Mouse (Mus musculus) heart, embryonic 15.5 days (tissue): Measurements from ENCODE around the gene Ttc7. TPM values are rescaled to one million over a fixed set of nuclear protein-coding genes. Genes with fewer than 3 reads are reported as not detected.
"Not testable (repeated sequence)": the region's sequence is repeated elsewhere in the genome, so short reads cannot be mapped to it uniquely, and the experiment has no call there.

Experiments
- ATAC-seq: fragments of 200-750 bp; cut with Nextera tagmentation; replicated peaks from 2 replicates; pipeline ENCODE4 v1.8.0; 2017; ENCODE audit warnings: low read depth, moderate TSS enrichment; ENCODE audit not compliant: insufficient number of reproducible peaks, insufficient read depth, low FRiP score
- H3K27ac ChIP-seq: fragments of 300-500 bp; sonication (generic); 2 replicates; pipeline ENCODE4 v1.5.1; 2015; ENCODE audit warnings: mild to moderate bottlenecking, inconsistent platforms
- H3K27me3 ChIP-seq: fragments of 300-500 bp; sonication (generic); 2 replicates; pipeline ENCODE4 v1.6.1; 2015; ENCODE audit warnings: inconsistent platforms
- H3K36me3 ChIP-seq: fragments of 300-500 bp; sonication (generic); 2 replicates; pipeline ENCODE4 v1.6.1; 2015; ENCODE audit warnings: mild to moderate bottlenecking, inconsistent platforms
- H3K4me1 ChIP-seq: fragments of 300-500 bp; sonication (generic); replicated peaks from 2 replicates; pipeline ENCODE4 v1.6.1; 2015; ENCODE audit warnings: inconsistent platforms
- H3K4me2 ChIP-seq: fragments of 300-500 bp; sonication (generic); 2 replicates; pipeline ENCODE4 v1.6.1; 2015; ENCODE audit warnings: inconsistent platforms, mild to moderate bottlenecking, moderate library complexity
- H3K4me3 ChIP-seq: fragments of 300-500 bp; sonication (generic); 2 replicates; pipeline ENCODE4 v1.5.1; 2015; ENCODE audit warnings: mild to moderate bottlenecking, inconsistent platforms
- H3K9ac ChIP-seq: fragments of 300-500 bp; sonication (generic); 2 replicates; pipeline ENCODE4 v1.6.1; 2015; ENCODE audit warnings: mild to moderate bottlenecking, inconsistent platforms
- H3K9me3 ChIP-seq: fragments of 300-500 bp; sonication (generic); replicated peaks from 2 replicates; pipeline ENCODE4 v1.6.1; 2016; ENCODE audit warnings: inconsistent platforms
- WGBS: fragments of 180-500 bp; shearing (Covaris S2); methylation state at CpG from one replicate; pipeline ENCODE4 v1.1.7; 2015; ENCODE audit warnings: mixed read lengths; 5-methylcytosine and 5-hydroxymethylcytosine counted together
- polyA plus RNA-seq: library from polyadenylated mRNA; unstranded; fragments of >200 nt; fragmentation: Nextera tagmentation; extraction: Ambion mirVana; gene quantifications from 2 replicates; pipeline ENCODE4 v1.2.1, GENCODE M21; 2015

The Ttc7 gene
- polyA plus RNA-seq, 1 experiment from 2014 or later, result 2.8 TPM

GRCm38 (mm10) chr17:87287197-87287777 lies 4.6 kb downstream of the Ttc7 start:
- no peak overlapping the region for H3K9ac ChIP-seq
- peaks cover 13% of the 10 kb centered on the region for H3K4me1 ChIP-seq
- no peak overlapping the region for H3K4me3 ChIP-seq
- no peaks in the 10 kb centered on the region for H3K36me3 ChIP-seq
- no peak for ATAC-seq
- H3K27ac ChIP-seq, result no peak overlapping the region
- H3K27me3 ChIP-seq, result peaks cover 37% of the 10 kb centered on the region
- H3K9me3 ChIP-seq, result no peaks in the 10 kb centered on the region
- no peak overlapping the region for H3K4me2 ChIP-seq
- WGBS, result 70% methylated on average over 8 of the region's 8 CpGs

GRCm38 (mm10) chr17:87288131-87288530 lies 5.4 kb downstream of the Ttc7 start:
- Histone ChIP-seq H3K9ac (no peak overlapping the region), H3K4me1 (peaks cover 11% of the 10 kb centered on the region), H3K4me2 (no peak overlapping the region), H3K36me3 (no peaks in the 10 kb centered on the region), H3K9me3 (no peaks in the 10 kb centered on the region), H3K4me3 (no peak overlapping the region), H3K27ac (no peak overlapping the region), H3K27me3 (peaks cover 37% of the 10 kb centered on the region)
- 38% methylated on average over 12 of the region's 12 CpGs for WGBS
- no peak for ATAC-seq

- H3K27ac ChIP-seq, result no peak overlapping the region
- no peaks in the 10 kb centered on the region for H3K36me3 ChIP-seq
- H3K9ac ChIP-seq, result no peak overlapping the region
- H3K4me1 ChIP-seq, result no peaks in the 10 kb centered on the region; the same call in 1 of the 2 replicates
- no peaks in the 10 kb centered on the region for H3K9me3 ChIP-seq
- H3K4me2 ChIP-seq, result no peak overlapping the region
- H3K4me3 ChIP-seq, result no peak overlapping the region
- H3K27me3 ChIP-seq, result peaks cover 29% of the 10 kb centered on the region
- ATAC-seq, result no peak
- 71% methylated on average over 5 of the region's 5 CpGs for WGBS
These were observed 6.7 kb downstream of the Ttc7 start for GRCm38 (mm10) chr17:87289367-87289766.

- ATAC-seq, result no peak
- Histone ChIP-seq H3K27me3 (peaks cover 14% of the 10 kb centered on the region; the same call in 1 of the 2 replicates), H3K27ac (no peak overlapping the region), H3K4me1 (no peaks in the 10 kb centered on the region), H3K4me3 (no peak overlapping the region), H3K9ac (no peak overlapping the region), H3K36me3 (no peaks in the 10 kb centered on the region), H3K4me2 (no peak overlapping the region), H3K9me3 (no peaks in the 10 kb centered on the region)
- WGBS, result 91% methylated on average over 7 of the region's 7 CpGs
These were observed 8.4 kb downstream of the Ttc7 start for GRCm38 (mm10) chr17:87291037-87291436.

GRCm38 (mm10) chr17:87291782-87292181 lies 9.1 kb downstream of the Ttc7 start:
- H3K27me3 ChIP-seq, result peaks cover 12% of the 10 kb centered on the region; the same call in 1 of the 2 replicates
- no peak for ATAC-seq
- no peak overlapping the region for H3K4me3 ChIP-seq
- WGBS, result 80% methylated on average over 5 of the region's 5 CpGs
- H3K27ac ChIP-seq, result no peak overlapping the region
- H3K4me2 ChIP-seq, result no peak overlapping the region
- H3K9me3 ChIP-seq, result no peaks in the 10 kb centered on the region
- H3K36me3 ChIP-seq, result no peaks in the 10 kb centered on the region
- H3K4me1 ChIP-seq, result no peaks in the 10 kb centered on the region
- no peak overlapping the region for H3K9ac ChIP-seq

GRCm38 (mm10) chr17:87293125-87293524 lies 10.4 kb downstream of the Ttc7 start:
- no peak overlapping the region for H3K4me3 ChIP-seq
- 83% methylated on average over 5 of the region's 5 CpGs for WGBS
- H3K27ac ChIP-seq, result no peak overlapping the region
- H3K36me3 ChIP-seq, result no peaks in the 10 kb centered on the region
- no peaks in the 10 kb centered on the region for H3K4me1 ChIP-seq
- ATAC-seq, result no peak
- H3K27me3 ChIP-seq, result peaks cover 5% of the 10 kb centered on the region; the same call in 1 of the 2 replicates
- no peak overlapping the region for H3K9ac ChIP-seq
- H3K4me2 ChIP-seq, result no peak overlapping the region
- H3K9me3 ChIP-seq, result no peaks in the 10 kb centered on the region

GRCm38 (mm10) chr17:87295738-87296137 lies 13.1 kb downstream of the Ttc7 start:
- Histone ChIP-seq H3K27me3 (no peaks in the 10 kb centered on the region), H3K4me1 (peaks cover 8% of the 10 kb centered on the region), H3K4me2 (no peak overlapping the region), H3K27ac (no peak overlapping the region), H3K36me3 (no peaks in the 10 kb centered on the region), H3K9me3 (no peaks in the 10 kb centered on the region), H3K4me3 (no peak overlapping the region), H3K9ac (no peak overlapping the region)
- WGBS, result 79% methylated on average over 7 of the region's 7 CpGs
- ATAC-seq, result no peak

- 70% methylated on average over 1 of the region's 1 CpGs for WGBS
- H3K4me1 ChIP-seq, H3K4me2 ChIP-seq, H3K27me3 ChIP-seq, H3K9me3 ChIP-seq, ATAC-seq, H3K4me3 ChIP-seq, H3K27ac ChIP-seq, H3K9ac ChIP-seq, H3K36me3 ChIP-seq: not testable (repeated sequence)
These were observed 14.0 kb downstream of the Ttc7 start for GRCm38 (mm10) chr17:87296701-87297100.

- Histone ChIP-seq H3K9ac (no peak overlapping the region), H3K4me3 (no peak overlapping the region), H3K27me3 (no peaks in the 10 kb centered on the region), H3K36me3 (no peaks in the 10 kb centered on the region), H3K4me2 (no peak overlapping the region), H3K4me1 (peaks cover 11% of the 10 kb centered on the region), H3K9me3 (no peaks in the 10 kb centered on the region), H3K27ac (no peak overlapping the region)
- WGBS, result 45% methylated on average over 6 of the region's 6 CpGs
- ATAC-seq, result no peak
These were observed 16.3 kb downstream of the Ttc7 start for GRCm38 (mm10) chr17:87298944-87299343.

GRCm38 (mm10) chr17:87300340-87300739 lies 17.7 kb downstream of the Ttc7 start:
- Histone ChIP-seq H3K9ac (no peak overlapping the region), H3K4me3 (no peak overlapping the region), H3K27me3 (no peaks in the 10 kb centered on the region), H3K27ac (no peak overlapping the region), H3K9me3 (no peaks in the 10 kb centered on the region), H3K36me3 (no peaks in the 10 kb centered on the region), H3K4me1 (peaks cover 11% of the 10 kb centered on the region), H3K4me2 (no peak overlapping the region)
- WGBS, result 78% methylated on average over 10 of the region's 10 CpGs
- ATAC-seq, result no peak

GRCm38 (mm10) chr17:87301607-87302006 lies 18.9 kb downstream of the Ttc7 start:
- H3K9ac ChIP-seq, H3K9me3 ChIP-seq, H3K4me2 ChIP-seq, H3K4me3 ChIP-seq, H3K36me3 ChIP-seq, H3K27ac ChIP-seq, ATAC-seq, H3K27me3 ChIP-seq: not testable (repeated sequence)
- WGBS, result 82% methylated on average over 9 of the region's 9 CpGs
- peaks cover 11% of the 10 kb centered on the region for H3K4me1 ChIP-seq

GRCm38 (mm10) chr17:87302014-87302794 lies 19.5 kb downstream of the Ttc7 start:
- no peak for ATAC-seq
- no peak overlapping the region for H3K9ac ChIP-seq
- H3K27ac ChIP-seq, result no peak overlapping the region
- no peak overlapping the region for H3K4me2 ChIP-seq
- H3K4me3 ChIP-seq, result no peak overlapping the region
- WGBS, result 55% methylated on average over 13 of the region's 13 CpGs
- H3K27me3 ChIP-seq, result no peaks in the 10 kb centered on the region
- H3K9me3 ChIP-seq, result no peaks in the 10 kb centered on the region
- H3K36me3 ChIP-seq, result no peaks in the 10 kb centered on the region
- H3K4me1 ChIP-seq, result peaks cover 11% of the 10 kb centered on the region
